Mouse (Mus musculus) spleen, adult 12 weeks (tissue): Measurements from ENCODE around the gene Tbc1d9b.
"Not testable (repeated sequence)": the region's sequence is repeated elsewhere in the genome, so short reads cannot be mapped to it uniquely, and the experiment has no call there.

Source experiments
- DNase-seq: peaks from one replicate; pipeline ENCODE4 v3.0.0; 2022; ENCODE audit warnings: low spot score

The Tbc1d9b gene

DNA sequence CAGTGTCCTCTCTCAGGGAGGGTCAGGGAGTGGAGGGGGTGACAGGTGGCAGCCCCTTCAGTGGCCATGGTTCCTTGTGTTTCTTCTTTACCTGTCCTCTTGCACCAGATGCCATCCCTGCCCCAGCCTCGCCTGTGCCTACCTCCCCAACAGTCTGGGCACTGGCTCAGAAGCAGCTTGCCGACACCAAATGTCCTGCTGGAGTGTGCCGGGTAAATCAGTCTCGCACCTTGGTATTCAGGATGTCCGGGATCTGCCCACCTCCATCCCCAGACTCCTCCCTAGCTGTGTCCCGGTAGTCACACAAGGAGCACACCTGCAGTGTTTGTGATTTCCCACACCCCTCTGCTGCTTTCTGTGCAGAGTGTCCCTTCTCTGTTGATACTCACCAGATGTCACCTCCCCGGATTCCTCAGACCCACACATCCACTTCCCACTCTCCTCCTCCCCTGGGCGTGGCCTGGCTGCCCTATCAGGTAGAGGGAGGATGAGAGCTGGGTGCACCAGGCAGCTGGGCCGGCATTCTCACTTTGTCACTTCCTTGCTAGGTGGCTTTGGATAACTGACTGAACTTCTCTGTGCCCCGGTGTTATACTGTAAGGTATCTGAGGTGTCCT is 7.1 kb downstream of the Tbc1d9b start:
- no peak for DNase-seq

DNA sequence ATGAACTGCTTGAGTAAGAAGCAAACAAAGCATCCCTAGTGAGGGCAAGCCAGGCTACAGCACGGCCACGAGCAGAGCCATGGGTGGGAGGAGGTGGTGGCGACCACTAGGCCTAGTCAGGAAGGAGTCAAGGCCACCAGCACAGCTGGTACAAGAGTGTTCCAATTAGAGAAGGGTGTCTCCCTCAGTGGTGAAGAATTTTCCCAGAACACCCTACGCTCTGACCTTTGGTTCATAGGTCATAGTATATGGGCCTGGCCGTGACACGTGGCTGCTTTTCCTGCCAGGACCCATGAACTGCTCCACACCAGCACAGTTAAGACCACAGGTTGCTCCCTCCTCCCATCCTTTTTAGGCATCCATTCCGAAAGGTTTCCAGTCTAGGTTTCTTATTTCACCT is 8.4 kb downstream of the Tbc1d9b start:
- no peak for DNase-seq

DNA sequence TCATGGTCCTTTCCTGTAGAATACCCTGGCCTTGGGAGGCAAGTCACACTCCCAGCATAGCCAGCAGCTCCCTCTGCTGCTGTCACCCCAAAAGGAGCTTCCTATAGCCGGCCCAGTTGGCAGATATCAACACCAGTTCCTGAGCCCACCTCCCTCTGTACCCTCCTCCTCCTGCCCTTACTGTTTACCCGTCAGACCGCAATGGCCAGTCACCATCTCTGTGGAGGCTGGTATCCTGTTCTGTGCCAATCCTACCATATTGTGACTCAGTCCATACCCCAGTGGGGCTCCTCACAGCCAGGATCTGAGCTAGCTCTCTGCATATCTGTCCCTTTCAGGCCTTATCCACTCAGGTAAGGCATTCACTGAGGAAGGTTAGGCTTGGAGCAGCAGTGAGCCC is 14.3 kb downstream of the Tbc1d9b start:
- DNase-seq: no peak

DNA sequence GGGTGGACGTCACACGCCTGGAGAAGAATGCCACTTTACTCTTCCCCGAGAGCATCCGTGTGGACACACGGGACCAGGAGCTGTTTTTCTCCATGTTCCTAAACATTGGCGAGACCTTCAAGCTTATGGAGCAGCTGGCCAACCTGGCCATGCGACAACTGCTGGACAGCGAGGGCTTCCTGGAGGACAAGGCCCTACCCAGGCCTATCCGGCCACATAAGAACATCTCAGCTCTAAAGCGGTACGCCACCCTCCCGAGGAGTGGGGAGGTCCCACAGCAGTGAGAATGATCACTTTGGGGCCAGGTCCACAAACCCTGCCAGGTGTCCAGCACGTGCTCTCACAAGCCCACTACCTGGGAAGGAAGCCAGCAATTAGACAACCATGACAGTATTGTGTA is 14.9 kb downstream of the Tbc1d9b start:
- no peak for DNase-seq

DNA sequence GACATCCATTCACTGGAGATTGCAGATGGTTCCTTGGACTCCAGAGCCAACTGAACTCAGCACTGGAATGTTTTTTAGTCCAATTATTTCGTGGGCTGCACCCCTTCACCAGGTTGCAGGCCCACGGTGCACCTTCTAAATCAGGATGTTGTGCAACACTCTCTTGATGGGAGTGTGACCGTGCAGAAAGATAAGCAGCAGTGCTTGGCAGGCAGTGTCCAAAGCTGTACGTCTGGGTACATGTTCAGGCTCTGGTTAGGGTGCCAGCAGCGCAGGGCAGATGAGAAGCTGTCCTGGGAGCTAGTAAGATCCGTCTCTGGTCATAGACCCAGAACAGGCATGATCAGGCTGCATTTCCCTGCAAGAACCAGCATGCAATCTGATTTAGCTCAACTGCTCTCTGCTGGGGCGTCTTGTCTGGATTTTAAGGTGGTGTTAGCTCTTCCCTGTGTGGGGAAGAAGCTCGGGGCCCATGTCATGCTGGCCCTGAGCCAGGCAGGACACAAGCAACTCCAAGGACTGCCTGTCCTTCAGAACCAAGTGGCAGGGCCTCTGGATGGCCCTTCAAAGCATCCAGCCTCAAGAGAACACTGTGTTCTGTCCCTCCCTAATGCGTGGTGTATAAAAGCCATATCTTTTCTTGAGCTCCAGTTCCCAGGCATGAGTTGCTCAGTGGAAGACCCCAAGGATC is 16.2 kb downstream of the Tbc1d9b start:
- DNase-seq: no peak

DNA sequence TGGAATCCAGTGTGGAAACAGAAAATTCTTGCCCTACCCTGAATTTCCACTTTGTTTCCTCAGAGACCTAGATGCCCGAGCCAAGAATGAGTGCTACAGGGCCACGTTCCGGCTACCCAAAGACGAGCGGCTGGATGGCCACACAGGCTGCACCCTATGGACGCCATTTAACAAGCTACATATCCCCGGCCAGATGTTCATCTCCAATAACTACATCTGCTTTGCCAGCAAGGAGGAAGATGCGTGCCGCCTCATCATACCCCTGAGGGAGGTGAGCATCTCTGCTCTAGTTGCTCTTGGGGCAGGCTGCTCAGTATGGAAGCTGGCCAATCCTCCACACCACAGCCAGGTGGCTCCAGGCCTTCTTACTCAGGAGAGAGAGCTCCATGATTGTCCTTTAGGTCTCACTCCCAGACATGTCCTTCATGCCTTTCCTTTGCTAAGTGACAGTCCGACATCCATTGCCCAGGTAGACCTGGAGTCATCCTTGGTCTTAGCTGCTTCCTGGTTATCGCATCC is 16.8 kb downstream of the Tbc1d9b start:
- DNase-seq: no peak

DNA sequence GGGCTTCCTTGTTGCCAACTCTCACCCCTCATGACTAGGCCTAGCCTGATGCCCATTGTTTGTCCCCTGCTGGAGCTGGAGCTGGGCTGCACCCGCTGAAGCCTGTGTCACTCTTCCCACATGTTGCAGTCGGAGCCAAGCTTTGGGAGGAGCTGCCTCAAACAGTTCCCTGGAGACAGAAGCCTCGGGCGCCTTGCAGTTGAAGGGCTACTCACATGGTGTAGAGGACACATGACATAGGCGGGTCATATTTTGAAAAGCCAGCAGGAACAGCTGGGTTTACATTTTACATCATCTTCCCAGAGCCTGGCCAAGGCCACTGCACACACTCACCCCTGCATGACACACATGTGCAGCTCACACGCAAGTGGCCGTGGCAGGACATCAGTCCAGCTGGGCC is 18.0 kb downstream of the Tbc1d9b start:
- no peak for DNase-seq

DNA sequence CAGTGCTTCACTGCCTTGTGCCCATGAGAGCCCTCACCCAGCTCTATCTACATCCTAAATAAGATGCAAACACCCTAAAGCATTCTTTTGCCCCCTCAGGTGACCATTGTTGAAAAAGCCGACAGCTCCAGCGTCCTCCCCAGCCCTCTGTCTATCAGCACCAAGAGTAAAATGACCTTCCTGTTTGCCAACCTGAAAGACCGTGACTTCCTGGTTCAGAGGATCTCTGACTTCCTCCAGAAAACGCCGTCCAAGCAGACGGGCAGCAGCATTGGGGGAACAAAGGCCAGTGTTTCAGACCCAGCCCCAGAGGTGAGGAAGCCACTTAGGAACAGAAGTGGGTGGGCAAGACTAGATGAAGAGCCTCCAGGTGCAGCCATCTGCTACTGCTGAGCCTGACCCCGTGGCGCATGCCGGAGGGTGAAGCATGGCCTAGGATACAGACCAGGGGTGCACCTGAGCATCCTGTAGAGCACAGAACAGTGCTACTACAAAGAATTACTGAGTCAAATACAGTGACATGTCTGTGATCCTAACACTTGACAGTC is 18.5 kb downstream of the Tbc1d9b start:
- DNase-seq: no peak

DNA sequence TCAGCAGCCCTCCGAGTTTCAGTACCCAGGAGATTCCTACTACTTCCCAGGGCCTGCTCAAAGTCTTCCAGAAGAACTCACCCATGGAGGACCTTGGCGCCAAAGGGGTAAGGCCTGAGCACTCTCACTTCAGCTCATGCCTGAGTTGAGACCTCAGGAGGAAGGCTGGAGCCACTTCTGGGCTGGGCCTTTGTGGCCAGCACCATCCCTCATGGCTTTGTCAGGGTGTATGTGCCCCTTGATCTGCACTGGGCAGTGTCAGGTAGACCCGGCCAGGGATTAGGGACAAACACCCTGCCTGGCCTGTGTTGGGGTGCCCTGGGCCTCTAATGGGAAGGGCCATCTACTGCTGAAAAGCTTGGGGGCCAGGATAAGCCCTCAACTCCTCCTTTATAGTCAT is 20.2 kb downstream of the Tbc1d9b start:
- no peak for DNase-seq

DNA sequence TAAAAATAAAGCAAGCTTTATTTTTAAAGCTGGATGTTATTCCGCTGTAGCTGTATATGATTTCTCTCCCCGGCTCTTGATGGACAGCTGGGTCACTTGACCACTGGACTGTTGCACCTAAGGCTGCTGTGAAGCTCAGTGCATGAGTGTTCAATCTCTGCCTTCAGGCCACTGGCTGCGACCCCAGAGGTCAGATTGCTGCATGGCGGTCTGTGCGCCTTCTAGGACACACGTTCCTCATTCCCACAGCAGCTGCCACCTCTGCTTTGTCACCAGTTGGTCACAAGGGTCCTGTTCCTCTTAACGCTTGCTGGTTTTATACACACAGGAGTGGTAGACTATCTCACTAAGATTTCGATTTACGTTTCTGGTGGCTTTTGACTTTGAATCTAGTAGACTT is 23.0 kb downstream of the Tbc1d9b start:
- DNase-seq: no peak

DNA sequence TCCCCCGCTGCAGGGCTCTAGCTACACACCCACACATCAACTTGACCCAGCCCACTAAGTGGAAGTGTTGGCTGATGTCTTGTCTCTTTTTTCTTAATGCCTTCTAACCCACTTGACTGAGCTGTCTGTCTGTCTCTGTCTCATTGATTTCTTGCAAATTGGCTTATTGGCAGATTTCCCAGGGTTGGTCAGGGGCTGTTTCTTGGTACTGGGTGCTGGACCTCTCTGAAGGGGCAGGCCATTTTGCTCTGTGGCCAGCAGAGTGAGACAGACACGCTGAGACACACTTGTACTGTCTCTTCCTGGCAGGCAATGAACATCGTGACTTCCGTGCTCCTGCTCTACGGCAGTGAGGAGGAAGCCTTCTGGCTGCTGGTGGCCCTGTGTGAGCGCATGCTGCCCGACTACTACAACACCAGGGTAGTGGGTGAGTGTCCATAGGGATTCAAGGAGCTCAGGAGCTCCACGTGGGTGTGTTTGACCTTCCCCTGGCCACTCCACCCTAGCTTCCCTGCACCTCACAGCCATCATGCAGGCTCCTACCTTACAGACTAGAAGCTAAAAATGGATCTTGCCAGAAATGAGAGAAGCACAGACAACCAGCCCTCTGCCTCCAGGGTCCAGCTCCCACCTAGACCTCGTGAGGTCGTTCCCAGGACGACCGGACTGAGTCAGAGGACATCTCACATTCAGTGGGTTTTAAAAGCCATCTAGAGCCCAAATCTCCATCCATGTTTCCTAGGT is 23.8 kb downstream of the Tbc1d9b start:
- DNase-seq: no peak

DNA sequence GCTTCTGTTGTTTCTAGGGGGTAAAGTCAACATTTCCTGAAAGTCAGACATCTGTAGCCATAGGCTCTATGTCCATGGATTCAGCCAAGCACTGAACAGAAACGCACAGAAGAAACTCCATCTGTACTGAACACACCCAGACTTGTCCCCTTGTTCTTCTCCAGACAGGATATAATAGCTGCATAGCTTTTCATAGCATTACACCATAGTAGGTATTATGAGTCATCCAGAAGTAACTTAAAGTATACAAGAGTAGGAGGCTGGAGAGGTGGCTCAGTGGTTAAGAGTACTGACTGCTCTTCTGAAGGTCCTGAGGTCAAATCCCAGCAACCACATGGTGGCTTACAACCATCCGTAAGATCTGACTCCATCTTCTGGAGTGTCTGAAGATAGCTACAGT is 24.6 kb downstream of the Tbc1d9b start:
- DNase-seq: no peak

DNA sequence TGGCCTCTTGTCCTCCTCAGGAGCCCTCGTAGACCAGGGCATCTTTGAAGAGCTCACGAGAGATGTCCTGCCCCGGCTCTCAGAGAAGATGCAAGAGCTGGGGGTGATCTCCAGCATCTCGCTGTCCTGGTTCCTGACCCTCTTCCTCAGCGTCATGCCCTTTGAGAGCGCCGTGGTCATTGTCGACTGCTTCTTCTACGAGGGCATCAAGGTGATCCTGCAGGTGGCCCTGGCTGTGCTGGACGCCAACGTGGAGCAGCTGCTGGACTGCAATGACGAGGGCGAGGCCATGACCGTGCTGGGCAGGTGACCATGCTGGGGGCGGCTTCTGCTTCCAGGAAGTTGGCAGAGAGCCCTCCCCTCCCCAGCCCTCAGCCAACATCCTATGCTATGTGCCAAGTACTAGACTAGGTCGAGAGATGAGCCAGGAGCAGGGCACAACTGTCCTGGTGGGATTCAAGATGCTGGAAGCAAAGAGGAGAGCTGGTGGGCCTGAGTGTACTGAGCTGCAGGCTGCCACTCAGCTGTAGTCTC is 25.6 kb downstream of the Tbc1d9b start:
- DNase-seq: no peak

DNA sequence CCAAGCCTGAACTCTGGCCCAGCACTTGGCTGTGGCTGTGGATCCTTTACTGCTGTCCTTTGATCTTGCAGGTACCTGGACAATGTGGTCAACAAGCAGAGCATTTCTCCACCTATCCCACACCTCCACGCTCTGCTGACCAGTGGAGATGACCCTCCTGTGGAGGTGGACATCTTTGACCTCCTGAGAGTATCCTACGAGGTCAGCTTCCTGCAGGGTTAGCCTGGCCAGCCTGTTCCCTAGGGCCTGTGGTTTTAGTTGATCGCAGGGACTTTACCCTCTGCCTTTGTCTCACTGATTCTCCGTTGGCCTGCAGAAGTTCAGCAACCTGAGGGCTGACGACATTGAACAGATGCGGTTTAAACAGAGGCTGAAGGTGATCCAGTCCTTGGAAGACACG is 27.1 kb downstream of the Tbc1d9b start:
- DNase-seq: no peak

DNA sequence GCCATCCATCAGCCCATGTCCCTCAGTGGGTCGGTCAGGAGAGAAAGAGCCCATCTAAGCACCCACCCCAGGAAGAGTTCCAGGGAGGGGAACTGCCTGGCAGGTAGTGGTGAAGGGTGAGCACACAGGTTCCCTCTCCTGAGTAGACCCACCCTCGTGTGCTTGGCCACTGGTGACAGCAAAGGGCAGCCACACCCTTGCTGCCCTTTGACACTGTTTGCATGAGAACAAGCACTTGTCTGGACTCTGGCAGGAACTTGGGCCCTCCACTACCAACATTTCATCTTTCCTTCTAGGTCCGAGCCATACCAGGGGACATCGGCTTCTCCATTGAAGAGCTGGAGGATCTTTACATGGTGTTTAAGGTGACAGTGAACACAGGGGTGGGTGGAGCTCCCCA is 28.2 kb downstream of the Tbc1d9b start:
- DNase-seq: no peak

DNA sequence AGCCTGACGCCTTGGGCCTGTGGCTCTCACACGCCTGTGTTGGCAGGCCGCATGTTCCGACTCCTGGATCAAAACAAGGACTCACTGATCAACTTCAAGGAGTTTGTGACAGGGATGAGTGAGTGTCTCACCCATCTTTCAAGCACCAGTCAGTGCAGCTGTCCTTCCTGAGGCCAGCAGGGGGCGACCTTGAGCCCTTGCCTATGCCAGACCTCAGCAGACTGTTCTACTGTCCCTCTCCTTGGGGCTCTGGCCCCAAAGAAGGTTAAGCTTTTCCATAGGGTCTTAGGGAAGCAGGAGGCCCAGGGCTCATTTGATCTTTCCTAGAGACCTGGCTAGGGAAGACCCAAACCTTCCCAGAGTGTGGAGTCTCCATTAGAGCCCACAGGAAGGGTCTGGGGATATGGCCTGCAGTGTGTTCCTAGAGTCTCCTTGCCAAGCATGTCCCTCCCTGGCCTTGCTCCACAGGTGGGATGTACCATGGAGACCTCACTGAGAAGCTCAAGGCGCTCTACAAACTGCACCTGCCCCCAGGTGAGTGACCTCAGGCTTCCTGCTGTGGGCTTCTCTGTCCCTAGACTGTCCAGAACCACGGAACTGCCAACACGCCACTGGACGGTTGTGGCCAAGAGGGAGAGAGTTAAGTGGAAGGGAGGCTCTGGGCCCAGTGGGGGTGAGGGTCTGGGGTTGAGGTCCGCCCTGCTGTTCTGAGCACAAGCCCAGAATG is 30.5 kb downstream of the Tbc1d9b start:
- peak; percentile 58 for DNase-seq

DNA sequence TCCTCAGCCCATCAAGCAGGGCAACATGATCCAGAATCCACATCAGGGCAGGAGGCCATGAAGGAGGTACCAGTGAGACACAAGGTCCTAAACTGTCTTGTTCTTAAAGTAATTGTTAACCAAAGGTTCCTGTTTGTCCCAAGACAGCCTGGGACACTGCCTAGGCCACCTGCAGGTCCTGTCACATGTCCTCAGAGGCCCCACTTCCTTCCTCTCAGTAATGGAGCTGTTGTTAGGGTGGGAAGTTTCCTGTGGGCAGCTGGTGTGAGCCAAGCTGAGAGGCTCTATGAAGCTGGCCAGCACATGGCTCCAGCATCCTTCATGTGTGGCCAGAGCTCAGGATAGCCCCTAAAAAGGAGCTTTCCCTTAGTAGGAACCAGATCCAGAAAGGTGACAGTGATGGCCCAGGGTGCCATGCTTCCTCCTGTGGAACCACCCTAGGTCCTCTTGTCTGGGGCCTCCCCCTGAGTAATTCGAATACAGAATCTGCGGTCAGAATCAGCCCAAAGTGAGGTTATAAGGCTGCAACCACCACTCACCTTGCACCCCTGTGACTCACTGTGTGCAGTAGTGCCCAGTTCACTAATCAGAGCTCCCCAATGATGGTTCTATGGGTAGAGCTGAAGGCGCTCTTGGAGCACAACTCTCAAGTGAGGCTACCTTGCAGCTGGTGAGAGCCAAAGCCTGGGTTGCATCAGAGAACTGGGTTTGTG is 31.3 kb downstream of the Tbc1d9b start:
- no peak for DNase-seq

DNA sequence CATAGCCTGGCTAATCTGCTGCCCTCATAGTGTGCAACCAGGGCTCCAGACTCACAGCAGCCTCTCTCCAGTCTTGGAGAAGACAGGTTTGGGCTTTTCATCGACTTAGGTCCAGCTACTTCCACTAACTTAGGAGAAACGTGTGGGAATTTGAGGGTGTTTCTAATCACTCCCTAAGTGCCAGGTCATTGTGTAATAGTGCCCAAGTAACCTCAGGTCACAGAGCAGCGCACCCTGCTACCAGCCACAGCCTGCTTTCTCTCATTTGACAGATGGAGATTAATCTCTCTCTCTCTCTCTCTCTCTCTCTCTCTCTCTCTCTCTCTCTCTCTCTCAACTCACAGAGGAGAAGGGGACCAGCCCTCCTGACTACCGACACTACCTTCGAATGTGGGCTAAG is 37.2 kb downstream of the Tbc1d9b start:
- DNase-seq: no peak

DNA sequence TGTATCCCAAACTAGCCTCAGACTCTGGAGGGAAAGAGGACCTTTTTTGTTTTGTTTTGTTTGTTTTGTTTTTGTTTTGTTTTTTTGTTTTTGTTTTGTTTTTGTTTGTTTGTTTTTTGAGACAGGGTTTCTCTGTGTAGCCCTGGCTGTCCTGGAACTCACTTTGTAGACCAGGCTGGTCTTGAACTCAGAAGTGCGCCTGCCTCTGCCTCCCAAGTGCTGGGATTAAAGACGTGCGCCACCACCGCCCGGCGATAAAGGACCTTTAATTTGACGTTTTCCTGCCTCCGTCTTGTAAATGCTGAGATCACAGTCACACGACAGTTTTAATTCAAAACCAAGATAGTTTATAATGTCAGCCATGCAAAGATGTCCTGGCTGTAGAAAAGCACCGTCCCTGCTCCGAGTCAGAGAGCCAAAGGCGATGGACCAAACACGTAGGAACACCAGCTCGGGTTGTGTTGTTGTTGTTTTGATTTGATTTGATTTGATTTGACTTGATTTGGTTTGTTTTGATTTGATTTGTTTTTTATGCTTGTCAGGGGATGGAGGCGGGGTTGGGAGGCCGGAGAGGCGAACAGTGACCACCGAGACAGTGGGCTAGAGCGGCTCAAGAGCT is 43.0 kb downstream of the Tbc1d9b start, which contains the start of gene Mrnip:
Mrnip (plus strand) TSS at position 334 of the 619 bp plus-strand sequence.
- DNase-seq: not testable (repeated sequence)

DNA sequence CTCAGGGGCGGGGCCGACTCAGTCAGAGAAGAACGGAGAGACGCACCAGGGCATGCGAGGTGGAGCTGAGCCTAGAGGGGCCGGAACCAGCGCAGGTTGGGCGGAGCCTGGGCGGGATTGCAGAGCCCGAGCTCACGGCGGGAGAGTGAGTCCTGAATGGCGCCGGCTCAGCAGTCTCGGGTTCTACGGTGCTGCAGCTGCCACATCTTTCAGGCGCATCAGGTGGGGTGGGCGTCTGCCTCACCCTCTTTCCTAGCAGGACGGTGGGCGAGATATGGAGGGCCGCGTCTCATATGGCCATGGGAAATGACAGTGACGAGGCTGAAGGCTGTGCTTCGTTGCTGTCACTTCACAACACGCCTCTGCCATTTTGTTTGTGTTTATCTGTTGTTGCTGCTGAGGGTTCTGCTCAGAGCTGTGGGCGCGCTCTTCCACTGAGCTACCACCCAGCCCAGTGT is 43.6 kb downstream of the Tbc1d9b start:
- DNase-seq: peak; percentile 96

DNA sequence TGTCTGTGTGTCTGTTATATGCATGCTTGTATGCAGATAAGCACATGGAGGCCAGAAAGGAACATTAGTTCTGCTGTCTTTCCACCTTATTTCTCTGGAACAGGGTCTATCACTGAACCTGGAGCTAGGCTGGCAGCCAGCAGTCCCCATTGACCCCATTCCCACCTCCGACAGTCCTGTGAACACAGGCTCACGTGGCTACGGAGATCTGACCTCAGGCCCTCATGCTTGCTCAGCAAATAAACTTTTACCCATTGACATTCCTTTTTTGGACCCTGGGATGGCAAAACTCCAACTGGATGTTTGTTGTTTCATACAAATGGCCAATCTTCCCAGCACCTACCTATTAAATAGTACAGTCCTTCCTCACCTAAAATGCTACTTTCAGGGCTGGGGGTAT is 45.2 kb downstream of the Tbc1d9b start:
- DNase-seq: no peak
